Mouse (Mus musculus): ENCODE results near the gene Tut1. TPM values are rescaled to one million over a fixed set of nuclear protein-coding genes. Genes with fewer than 3 reads are reported as not detected.
A peak's percentile ranks its signal among the peaks of the same experiment; 100 is the strongest.

The Tut1 gene
- polyA plus RNA-seq, 1 experiment from 2014 or later = 20.4 TPM

DNA sequence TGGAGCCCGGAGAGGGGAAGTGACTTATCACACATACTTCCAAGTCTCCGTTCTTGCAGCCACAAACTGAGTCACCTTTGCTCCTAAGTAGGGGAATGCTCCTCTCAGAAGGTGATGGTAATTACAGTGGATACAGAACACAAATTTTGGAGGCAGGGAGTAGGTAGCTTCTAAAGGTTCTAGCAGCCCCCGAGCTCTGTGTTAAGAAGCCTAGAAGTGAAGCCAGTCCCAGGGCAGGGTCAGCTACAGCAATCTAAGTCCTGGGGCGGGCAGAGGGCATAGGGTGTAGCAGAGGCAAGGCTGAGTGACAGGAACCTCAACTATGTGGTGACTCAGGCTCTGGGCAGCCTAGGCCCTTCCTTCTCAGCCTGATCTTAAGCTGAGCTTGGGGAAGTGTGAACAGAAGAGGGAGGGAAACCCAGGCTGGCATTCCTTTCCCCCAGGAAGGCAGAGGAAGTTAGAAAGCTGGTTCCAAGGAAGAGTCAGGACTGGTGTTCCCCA is 29.6 kb downstream of the Tut1 start:
- no peak overlapping the region for H3K9ac ChIP-seq (replicated peaks; ENCODE audit: low read depth, low read length)
- 56% methylated on average over 4 of the region's 4 CpGs for WGBS

GRCm38 (mm10) chr19:8984255-8984868 is 30.7 kb downstream of the Tut1 start:
- peak overlapping the region; percentile 11; the same call in 1 of the 2 replicates for H3K4me2 ChIP-seq (ENCODE audit: low read depth, low read length)
- WGBS = 8% methylated on average over 7 of the region's 7 CpGs
- H3K9me3 ChIP-seq (ENCODE audit: control insufficient read depth, low read length) = no peaks in the 10 kb centered on the region
- H3K4me3 ChIP-seq (ENCODE audit: low read depth, low read length) = no peak overlapping the region
- H3K36me3 ChIP-seq (ENCODE audit: control insufficient read depth, insufficient read depth, low read length) = peaks cover 10% of the 10 kb centered on the region; the same call in 1 of the 2 replicates
- peak; percentile 73 for ATAC-seq (ENCODE audit: low read depth)
- peaks cover 28% of the 10 kb centered on the region for H3K4me1 ChIP-seq (ENCODE audit: control insufficient read depth, insufficient read depth, low read length)
- H3K27me3 ChIP-seq (ENCODE audit: control insufficient read depth, insufficient read depth, low read length) = 0 out of 2 replicates have a peak, but pooled peaks cover 11% of the 10 kb centered on the region
- peak overlapping the region; percentile 35; the same call in 1 of the 2 replicates for H3K27ac ChIP-seq (ENCODE audit: low read depth, low read length)
- H3K9ac ChIP-seq (replicated peaks; ENCODE audit: low read depth, low read length) = peak overlapping the region; percentile 26

More for the DNA sequence above, 29.6 kb downstream of the Tut1 start:
- no peak overlapping the region for H3K4me2 ChIP-seq (ENCODE audit: low read depth, low read length)
- no peak for ATAC-seq (ENCODE audit: low read depth)
- H3K27me3 ChIP-seq (ENCODE audit: control insufficient read depth, insufficient read depth, low read length) = 0 out of 2 replicates have a peak, but pooled peaks cover 6% of the 10 kb centered on the region
- peaks cover 28% of the 10 kb centered on the region for H3K4me1 ChIP-seq (ENCODE audit: control insufficient read depth, insufficient read depth, low read length)
- no peak overlapping the region for H3K27ac ChIP-seq (ENCODE audit: low read depth, low read length)
- H3K9me3 ChIP-seq (ENCODE audit: control insufficient read depth, low read length) = no peaks in the 10 kb centered on the region
- no peak overlapping the region for H3K4me3 ChIP-seq (ENCODE audit: low read depth, low read length)
- peaks cover 22% of the 10 kb centered on the region for H3K36me3 ChIP-seq (ENCODE audit: control insufficient read depth, insufficient read depth, low read length)

GRCm38 (mm10) chr19:8985891-8986290 is 32.2 kb downstream of the Tut1 start:
- Histone ChIP-seq H3K27me3 (ENCODE audit: control insufficient read depth, insufficient read depth, low read length) (0 out of 2 replicates have a peak, but pooled peaks cover 11% of the 10 kb centered on the region), H3K9ac (replicated peaks; ENCODE audit: low read depth, low read length) (no peak overlapping the region), H3K27ac (ENCODE audit: low read depth, low read length) (no peak overlapping the region), H3K36me3 (ENCODE audit: control insufficient read depth, insufficient read depth, low read length) (no peaks in the 10 kb centered on the region), H3K4me1 (ENCODE audit: control insufficient read depth, insufficient read depth, low read length) (peaks cover 37% of the 10 kb centered on the region), H3K4me2 (ENCODE audit: low read depth, low read length) (no peak overlapping the region), H3K9me3 (ENCODE audit: control insufficient read depth, low read length) (no peaks in the 10 kb centered on the region), H3K4me3 (ENCODE audit: low read depth, low read length) (no peak overlapping the region)
- WGBS = 59% methylated on average over 5 of the region's 5 CpGs
- no peak for ATAC-seq (ENCODE audit: low read depth)

DNA sequence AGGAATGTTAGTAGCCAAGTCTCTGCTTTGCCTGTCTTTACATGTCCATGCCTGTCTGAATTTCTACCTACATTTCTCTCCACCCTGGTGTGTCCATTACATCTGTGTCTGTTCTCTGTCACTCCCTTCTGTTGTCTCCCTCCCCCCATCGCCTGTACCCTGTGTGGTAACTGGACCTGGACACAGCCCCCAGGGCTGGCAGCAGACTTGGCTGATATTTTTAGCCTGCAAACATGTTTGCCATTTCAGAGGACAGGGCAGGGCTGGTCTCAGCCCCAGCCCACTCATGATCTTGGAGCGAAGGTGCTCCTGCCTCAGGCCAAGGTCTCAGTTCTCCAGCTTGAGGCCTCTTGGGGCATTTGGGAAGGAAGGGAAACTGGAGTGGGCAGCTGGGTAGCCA is 34.2 kb downstream of the Tut1 start:
- Histone ChIP-seq H3K9me3 (ENCODE audit: control insufficient read depth, low read length) (no peaks in the 10 kb centered on the region), H3K27ac (ENCODE audit: low read depth, low read length) (no peak overlapping the region), H3K36me3 (ENCODE audit: control insufficient read depth, insufficient read depth, low read length) (no peaks in the 10 kb centered on the region), H3K4me2 (ENCODE audit: low read depth, low read length) (no peak overlapping the region), H3K4me1 (ENCODE audit: control insufficient read depth, insufficient read depth, low read length) (peaks cover 32% of the 10 kb centered on the region), H3K4me3 (ENCODE audit: low read depth, low read length) (no peak overlapping the region), H3K9ac (replicated peaks; ENCODE audit: low read depth, low read length) (no peak overlapping the region), H3K27me3 (ENCODE audit: control insufficient read depth, insufficient read depth, low read length) (0 out of 2 replicates have a peak, but pooled peaks cover 11% of the 10 kb centered on the region)
- 50% methylated on average over 2 of the region's 2 CpGs for WGBS
- no peak for ATAC-seq (ENCODE audit: low read depth)

GRCm38 (mm10) chr19:8988346-8989065 is 34.9 kb downstream of the Tut1 start:
- peak overlapping the region; percentile 65; the same call in 1 of the 2 replicates for H3K4me2 ChIP-seq (ENCODE audit: low read depth, low read length)
- 14% methylated on average over 15 of the region's 15 CpGs for WGBS
- H3K9ac ChIP-seq (replicated peaks; ENCODE audit: low read depth, low read length) = no peak overlapping the region
- H3K4me1 ChIP-seq (ENCODE audit: control insufficient read depth, insufficient read depth, low read length) = peaks cover 25% of the 10 kb centered on the region
- H3K4me3 ChIP-seq (ENCODE audit: low read depth, low read length) = peak overlapping the region; percentile 41
- no peak overlapping the region for H3K27ac ChIP-seq (ENCODE audit: low read depth, low read length)
- no peaks in the 10 kb centered on the region for H3K36me3 ChIP-seq (ENCODE audit: control insufficient read depth, insufficient read depth, low read length)
- H3K27me3 ChIP-seq (ENCODE audit: control insufficient read depth, insufficient read depth, low read length) = 0 out of 2 replicates have a peak, but pooled peaks cover 11% of the 10 kb centered on the region
- H3K9me3 ChIP-seq (ENCODE audit: control insufficient read depth, low read length) = no peaks in the 10 kb centered on the region
- ATAC-seq (ENCODE audit: low read depth) = no peak

- Histone ChIP-seq H3K27me3 (ENCODE audit: control insufficient read depth, insufficient read depth, low read length) (0 out of 2 replicates have a peak, but pooled peaks cover 11% of the 10 kb centered on the region), H3K4me1 (ENCODE audit: control insufficient read depth, insufficient read depth, low read length) (peaks cover 19% of the 10 kb centered on the region), H3K9ac (replicated peaks; ENCODE audit: low read depth, low read length) (peak within 1 kb of the TSS; percentile 42), H3K36me3 (ENCODE audit: control insufficient read depth, insufficient read depth, low read length) (no peaks in the 10 kb centered on the region), H3K4me2 (ENCODE audit: low read depth, low read length) (peak within 1 kb of the TSS; percentile 65), H3K9me3 (ENCODE audit: control insufficient read depth, low read length) (no peaks in the 10 kb centered on the region), H3K4me3 (ENCODE audit: low read depth, low read length) (peak within 1 kb of the TSS; percentile 41), H3K27ac (ENCODE audit: low read depth, low read length) (peak within 1 kb of the TSS; percentile 39)
- peak; percentile 39; the same call in 1 of the 2 replicates for ATAC-seq (ENCODE audit: low read depth)
- WGBS = 2% methylated on average over 36 of the region's 42 CpGs
Measured at GRCm38 (mm10) chr19:8989066-8989566, 35.5 kb downstream of the Tut1 start, which contains the start of gene Ahnak. Gene Ahnak (plus strand): TSS chr19:8989284.

DNA sequence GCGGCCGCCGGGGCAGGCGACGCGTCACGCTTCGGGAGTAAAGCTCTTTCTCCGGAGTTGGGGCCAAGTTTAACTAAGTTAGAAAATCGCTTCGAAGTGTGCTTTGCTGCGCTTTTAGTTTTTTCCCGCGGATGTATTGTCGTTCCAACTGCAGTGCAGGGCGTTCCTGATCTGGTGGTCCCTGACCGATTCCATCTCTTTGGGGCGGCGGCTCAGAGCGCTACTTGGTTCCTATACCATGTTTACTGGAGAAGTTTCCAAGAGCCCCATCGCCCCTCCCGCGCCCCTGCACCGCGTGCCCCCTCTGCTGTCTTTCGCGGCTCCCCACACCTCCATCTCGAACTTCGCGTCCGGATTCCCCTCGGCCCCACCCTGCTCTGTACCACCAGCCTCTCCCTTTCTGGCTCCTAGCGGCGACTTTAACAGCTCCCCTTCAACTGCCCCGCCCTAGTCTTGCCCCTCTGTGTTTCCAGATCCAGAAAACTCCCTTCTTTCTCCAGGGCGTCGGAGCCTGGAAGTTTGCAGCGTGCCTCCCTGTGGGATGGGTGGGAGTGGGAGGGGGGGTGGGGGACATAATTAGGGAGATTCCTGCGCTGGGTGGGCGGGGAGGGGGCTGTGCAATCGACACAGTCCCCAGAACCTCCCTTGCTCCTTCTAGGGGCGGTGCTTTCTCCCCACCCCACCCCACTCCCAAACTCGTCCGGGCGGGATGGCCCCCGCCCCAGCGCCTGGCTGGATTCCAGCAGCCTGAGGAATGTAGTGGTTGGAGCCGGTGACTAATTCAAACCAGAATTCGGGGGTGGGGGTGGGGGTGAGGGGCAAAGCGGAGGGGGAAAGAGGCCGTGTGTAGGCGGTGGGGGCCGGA is 36.2 kb downstream of the Tut1 start:
- Histone ChIP-seq H3K4me2 (ENCODE audit: low read depth, low read length) (peak overlapping the region; percentile 65), H3K9ac (replicated peaks; ENCODE audit: low read depth, low read length) (peak overlapping the region; percentile 42), H3K36me3 (ENCODE audit: control insufficient read depth, insufficient read depth, low read length) (no peaks in the 10 kb centered on the region), H3K9me3 (ENCODE audit: control insufficient read depth, low read length) (no peaks in the 10 kb centered on the region), H3K27ac (ENCODE audit: low read depth, low read length) (peak overlapping the region; percentile 39; the same call in 1 of the 2 replicates), H3K4me3 (ENCODE audit: low read depth, low read length) (peak overlapping the region; percentile 41), H3K27me3 (ENCODE audit: control insufficient read depth, insufficient read depth, low read length) (0 out of 2 replicates have a peak, but pooled peaks cover 11% of the 10 kb centered on the region), H3K4me1 (ENCODE audit: control insufficient read depth, insufficient read depth, low read length) (peaks cover 12% of the 10 kb centered on the region)
- WGBS = under 1% methylated on average over 51 of the region's 53 CpGs
- peak; percentile 52 for ATAC-seq (ENCODE audit: low read depth)

- peak overlapping the region; percentile 10; the same call in 1 of the 2 replicates for H3K27ac ChIP-seq (ENCODE audit: low read depth, low read length)
- peak overlapping the region; percentile 65 for H3K4me2 ChIP-seq (ENCODE audit: low read depth, low read length)
- 0 out of 2 replicates have a peak overlapping the region, but pooled peaks have one; percentile 11 for H3K9ac ChIP-seq (replicated peaks; ENCODE audit: low read depth, low read length)
- WGBS = 18% methylated on average over 15 of the region's 15 CpGs
- peak overlapping the region; percentile 41 for H3K4me3 ChIP-seq (ENCODE audit: low read depth, low read length)
- H3K9me3 ChIP-seq (ENCODE audit: control insufficient read depth, low read length) = no peaks in the 10 kb centered on the region
- ATAC-seq (ENCODE audit: low read depth) = peak; percentile 55
- no peaks in the 10 kb centered on the region for H3K36me3 ChIP-seq (ENCODE audit: control insufficient read depth, insufficient read depth, low read length)
- peaks cover 9% of the 10 kb centered on the region for H3K4me1 ChIP-seq (ENCODE audit: control insufficient read depth, insufficient read depth, low read length)
- H3K27me3 ChIP-seq (ENCODE audit: control insufficient read depth, insufficient read depth, low read length) = 0 out of 2 replicates have a peak, but pooled peaks cover 11% of the 10 kb centered on the region
Measured at GRCm38 (mm10) chr19:8990432-8991102, 36.9 kb downstream of the Tut1 start.

All from neural tube, embryonic 14.5 days (tissue).